Mouse (Mus musculus): ENCODE measurements at regions not wholly inside any gene's neighbourhood (a gene's known extent, or its start where the extent isn't known, plus 50 kb on each side); places are given as distances from the start of the nearest gene placed in this dataset.

DNA sequence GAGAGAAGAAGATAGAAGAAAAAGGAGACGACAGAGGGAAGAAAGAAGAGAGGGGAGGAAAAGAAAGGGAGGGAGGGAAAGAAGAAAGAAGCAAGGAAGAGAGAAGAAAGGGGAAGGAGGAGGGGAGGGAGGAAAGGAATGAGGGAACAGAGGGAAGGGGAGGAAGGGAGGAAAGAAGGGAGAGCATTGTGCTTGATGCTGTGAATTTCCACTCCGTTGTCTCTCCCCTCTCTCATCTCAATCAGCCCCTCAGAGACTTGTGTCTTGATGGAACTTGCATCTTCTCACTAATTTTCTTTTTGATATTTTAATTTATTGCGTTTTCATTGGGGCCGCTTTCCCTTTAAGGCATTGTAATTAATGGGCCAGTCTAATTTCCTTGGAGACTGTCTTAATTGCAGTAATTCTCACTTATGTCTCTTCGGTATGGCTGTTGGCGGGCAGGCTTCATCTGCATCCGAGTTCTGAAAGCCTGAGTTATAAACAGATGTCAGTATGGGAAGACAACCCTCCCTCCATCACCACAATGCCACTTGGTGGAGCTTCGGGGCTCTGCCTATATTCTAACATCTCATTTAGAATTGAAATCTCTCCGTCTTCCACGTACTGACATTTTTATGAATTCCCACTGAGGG, 111.4 kb upstream of the Xylt1 start:
- no peak for TF ChIP-seq CTCF (IDR thresholded peaks at IDR 0.05; ENCODE audit: low read depth)
- no peak for TF ChIP-seq EP300 (IDR thresholded peaks at IDR 0.05; ENCODE audit: low read depth)
